Mouse (Mus musculus): Measurements from ENCODE around the gene Gm43518.

- TF ChIP-seq CTCF (conservative IDR thresholded peaks at IDR 0.05; ENCODE audit: low read length): no peak
- no peak for TF ChIP-seq NANOG (IDR thresholded peaks at IDR 0.05; ENCODE audit: borderline replicate concordance, low read length)
- TF ChIP-seq POU5F1 (IDR thresholded peaks at IDR 0.05; ENCODE audit: borderline replicate concordance, low read length): no peak
Measured at GRCm38 (mm10) chr5:123879928-123880327, 47.3 kb upstream of the Gm43518 start, which contains the start of gene Hcar1.
